Mouse (Mus musculus) embryonic fibroblast, embryonic 13.5 days (primary cell): ENCODE measurements at regions not wholly inside any gene's neighbourhood (a gene's known extent, or its start where the extent isn't known, plus 50 kb on each side); places are given as distances from the start of the nearest gene placed in this dataset.
"Not testable (repeated sequence)": the region's sequence is repeated elsewhere in the genome, so short reads cannot be mapped to it uniquely, and the experiment has no call there.

Experiments
- H3K27ac ChIP-seq: 2 replicates; pipeline ENCODE4 v1.5.1; 2012; ENCODE audit warnings: low read length, control low read depth, inconsistent platforms; ENCODE audit not compliant: insufficient read depth
- H3K4me1 ChIP-seq: 2 replicates; pipeline ENCODE4 v1.6.1; 2011; ENCODE audit warnings: low read length; ENCODE audit not compliant: control insufficient read depth, insufficient read depth
- H3K4me3 ChIP-seq: 2 replicates; pipeline ENCODE4 v1.5.1; 2011; ENCODE audit warnings: mild to moderate bottlenecking, control low read depth, low read length; ENCODE audit not compliant: insufficient read depth

DNA sequence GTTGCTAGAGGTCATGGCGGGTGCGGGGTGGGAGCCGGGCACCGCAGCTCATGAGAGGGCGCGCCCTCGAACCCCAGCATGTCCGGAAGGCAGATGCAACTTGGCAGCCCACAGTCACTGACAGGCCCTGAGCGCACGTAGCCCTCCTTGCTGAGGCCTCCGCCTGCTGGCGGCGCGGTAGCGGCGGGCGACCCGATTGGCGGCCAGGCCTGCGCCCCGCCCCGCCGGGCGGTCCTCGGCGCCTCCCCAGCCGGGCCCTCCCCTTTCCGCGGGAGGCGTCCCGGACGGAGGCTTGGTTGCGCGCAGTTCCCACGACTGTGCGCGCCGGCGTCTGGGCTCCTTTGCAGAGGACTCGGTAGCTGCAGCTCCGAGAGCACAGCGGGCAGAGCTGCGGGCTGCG lies 301.9 kb downstream of the Hpcal1 start:
- not testable (repeated sequence) for H3K4me1 ChIP-seq, H3K27ac ChIP-seq
- H3K4me3 ChIP-seq = peak overlapping the region; percentile 27; the same call in 1 of the 2 replicates

DNA sequence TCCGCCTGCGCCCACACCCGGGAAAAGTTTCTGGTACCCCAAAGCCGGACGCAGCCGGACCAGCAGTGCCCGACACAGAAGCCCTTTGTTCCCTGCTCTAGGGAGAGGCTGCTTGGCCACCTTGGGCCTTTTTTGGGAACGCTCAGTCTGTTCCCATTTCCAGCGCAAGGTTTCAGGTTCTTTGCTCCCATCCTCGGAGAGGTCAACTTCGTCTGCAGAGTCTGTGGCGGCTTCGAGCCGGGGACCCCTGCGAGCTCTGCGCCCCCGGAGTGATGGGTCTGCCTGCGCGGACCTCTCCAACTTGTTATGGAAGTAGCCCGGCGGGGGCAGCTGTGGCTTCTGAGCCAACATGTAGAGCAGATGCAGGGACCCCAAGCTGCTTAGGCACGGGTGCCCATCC lies 302.7 kb downstream of the Hpcal1 start:
- H3K4me3 ChIP-seq, H3K27ac ChIP-seq, H3K4me1 ChIP-seq: not testable (repeated sequence)
